Mouse (Mus musculus): ENCODE measurements around the gene Aftph.
"Not testable (repeated sequence)": the region's sequence is repeated elsewhere in the genome, so short reads cannot be mapped to it uniquely, and the experiment has no call there.

Aftph gene

DNA sequence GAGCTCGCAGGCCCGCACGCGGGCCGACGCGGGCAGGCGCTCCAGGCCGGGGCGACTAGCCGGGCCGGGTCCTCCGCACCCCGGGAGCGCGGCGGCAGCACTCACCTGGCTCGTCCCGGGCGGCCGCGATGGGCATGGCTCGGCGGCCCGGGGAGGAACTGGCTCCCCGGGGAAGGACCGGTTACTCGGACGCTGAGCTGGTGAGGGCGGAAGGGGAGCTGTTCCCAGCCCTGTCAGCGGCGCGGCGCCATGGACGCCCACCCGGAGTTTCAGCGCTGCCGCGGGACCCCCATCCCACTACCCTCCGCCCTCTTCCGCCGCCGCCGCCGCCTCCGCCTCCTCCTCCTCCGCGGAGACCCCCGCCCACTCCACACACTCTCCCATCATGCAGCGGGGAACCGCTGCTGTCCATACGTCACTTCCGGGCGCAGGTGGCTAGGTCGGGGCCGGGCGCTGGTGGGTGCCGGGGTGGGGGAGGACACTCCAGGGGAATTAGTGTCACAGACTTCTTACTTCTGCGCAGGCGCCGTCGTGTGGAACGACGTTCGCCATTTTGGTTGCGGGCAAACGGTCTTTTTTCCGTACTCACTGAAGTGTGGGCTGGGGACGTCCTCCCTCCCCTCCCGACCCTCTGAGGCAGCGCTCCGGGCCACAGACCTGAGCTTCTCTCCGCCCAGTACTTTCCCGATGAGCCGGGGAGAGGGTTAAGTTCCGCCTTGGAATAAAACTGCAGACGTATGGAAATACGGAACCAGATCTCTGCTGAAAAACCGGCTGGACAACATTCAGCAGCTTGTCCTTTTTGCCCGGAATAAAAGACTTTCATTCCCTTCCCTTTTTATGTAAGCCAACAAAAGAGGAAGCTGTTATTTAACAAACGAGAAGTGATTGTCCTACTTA lies at the start of gene Aftph:
Gene Aftph, minus strand, starts transcription at position 389 of the 900 bp plus-strand sequence.
- peak; percentile 90 to 97 for DNase-seq (ENCODE audit: low spot score in 2 of 2)

DNA sequence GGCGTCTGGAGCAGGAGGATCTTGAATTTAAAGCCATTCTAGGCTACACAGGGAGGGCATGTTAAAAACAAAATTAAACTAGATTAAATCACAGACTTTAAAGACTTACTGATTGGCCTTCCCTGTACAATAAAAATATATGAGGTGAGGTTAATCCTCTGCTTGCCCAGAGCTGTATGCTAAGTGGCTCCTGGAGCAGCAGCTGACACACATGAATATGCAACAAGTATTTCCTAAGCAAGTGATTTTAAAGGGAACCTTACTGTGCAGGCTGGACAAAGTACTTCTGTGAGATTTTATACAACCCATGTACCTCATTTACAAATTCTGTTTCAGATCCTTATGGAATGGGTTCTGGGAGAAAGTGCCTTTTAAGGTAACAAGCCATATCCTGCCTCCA lies 47.6 kb upstream of the Aftph start:
- no peak for DNase-seq (ENCODE audit: low spot score in 2 of 2)

DNA sequence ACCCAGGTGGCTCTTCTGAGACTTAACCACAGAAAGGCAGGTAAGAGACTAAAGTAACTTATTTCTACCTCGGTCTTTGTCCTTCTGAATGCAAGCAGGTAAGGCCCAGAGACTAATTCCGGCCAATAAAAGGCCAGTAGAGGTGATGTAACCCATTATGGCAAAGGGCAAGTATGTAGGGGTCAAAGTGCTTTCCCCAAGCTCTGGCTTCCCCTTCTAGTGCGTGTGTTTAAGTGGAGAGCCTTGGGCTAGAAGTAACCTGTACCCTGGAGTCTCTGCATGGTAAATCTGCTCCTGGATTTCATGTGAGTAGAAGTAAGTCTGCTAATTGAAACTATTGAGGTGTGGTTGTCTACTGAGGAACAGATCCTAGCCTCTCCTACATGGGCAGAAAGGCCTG lies 46.7 kb upstream of the Aftph start:
- no peak for DNase-seq (ENCODE audit: low spot score in 2 of 2)

DNA sequence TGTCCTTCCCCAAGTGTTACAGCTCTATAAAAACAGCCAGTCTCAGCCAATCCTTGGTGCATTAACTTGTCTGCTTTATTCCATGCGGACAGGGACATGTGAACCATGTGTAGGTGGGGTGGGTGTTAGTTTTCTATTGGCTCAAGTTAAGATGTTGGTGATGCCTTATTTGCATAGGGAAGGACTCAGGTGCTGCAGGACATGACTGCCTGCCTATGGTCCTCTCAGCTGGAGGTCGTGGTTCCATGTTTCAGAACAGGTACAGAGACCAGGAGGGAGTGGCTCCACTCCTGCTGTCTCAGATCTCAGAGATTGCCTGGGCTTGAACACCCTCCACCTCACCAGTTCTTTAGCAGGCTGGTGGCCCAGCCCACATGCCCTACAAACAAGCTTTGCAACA lies 44.8 kb upstream of the Aftph start:
- DNase-seq (ENCODE audit: low spot score in 2 of 2): no peak

DNA sequence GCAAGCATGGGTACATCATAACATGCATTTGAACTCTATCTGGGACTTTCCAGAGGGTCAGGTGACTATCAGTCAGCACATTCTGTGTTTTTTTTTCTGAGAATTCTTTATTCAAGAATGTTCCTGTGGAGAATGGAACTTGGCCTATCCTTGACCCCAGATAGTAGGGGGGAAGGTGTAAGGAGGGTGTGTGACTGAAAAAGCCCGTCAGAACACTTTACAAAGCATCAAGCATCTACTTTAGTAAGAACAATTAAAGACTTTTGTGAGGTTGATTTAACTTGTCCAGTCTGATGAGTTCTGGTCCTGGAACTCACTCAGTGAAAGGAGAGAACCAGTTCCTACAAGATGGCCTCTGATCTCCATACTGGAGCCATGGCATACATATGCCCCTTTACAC lies 43.8 kb upstream of the Aftph start:
- no peak for DNase-seq (ENCODE audit: low spot score in 2 of 2)

DNA sequence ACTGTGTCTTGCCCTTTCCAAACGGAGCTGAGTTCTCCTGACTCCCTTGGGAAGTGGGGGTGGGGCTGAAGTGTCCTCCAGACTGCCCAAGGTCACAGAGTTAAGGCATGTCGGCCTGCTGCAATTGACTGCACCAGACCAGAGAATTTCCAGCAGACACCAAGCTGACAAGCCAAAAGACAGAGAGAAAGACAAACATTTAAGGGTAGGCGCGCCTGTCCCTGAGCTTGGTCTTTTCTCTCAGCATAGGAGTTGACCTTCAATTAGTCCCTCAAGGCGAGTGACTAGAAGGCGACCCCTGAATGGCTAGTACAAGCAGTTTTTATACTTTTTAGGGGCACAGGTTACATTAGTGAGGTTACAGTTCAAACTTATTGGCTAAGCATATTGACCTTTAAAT lies 43.4 kb upstream of the Aftph start:
- no peak for DNase-seq (ENCODE audit: low spot score in 2 of 2)

GRCm38 (mm10) chr11:20783467-20783866 lies 42.1 kb upstream of the Aftph start:
- no peak for DNase-seq (ENCODE audit: low spot score in 2 of 2)

GRCm38 (mm10) chr11:20782620-20783019 lies 41.2 kb upstream of the Aftph start:
- no peak for DNase-seq (ENCODE audit: low spot score in 2 of 2)

DNA sequence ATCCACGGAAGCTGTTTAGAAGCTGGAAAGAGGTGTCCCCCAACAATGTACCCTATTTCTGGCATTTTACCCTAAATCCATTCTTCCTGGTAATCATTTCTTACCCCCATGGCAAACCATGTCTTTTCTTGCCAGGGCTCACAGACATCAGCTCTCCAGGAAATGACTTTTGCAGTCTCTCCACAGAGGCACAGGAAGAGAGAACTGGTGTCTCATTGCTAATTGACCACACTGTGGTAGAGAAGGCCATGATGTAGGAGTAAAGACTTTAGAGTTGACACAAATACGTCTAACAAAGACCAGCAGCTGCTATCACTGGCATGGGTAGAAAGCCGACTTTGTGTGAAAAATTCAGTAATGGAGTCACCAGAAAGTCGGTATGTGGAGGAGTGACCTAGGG lies 38.9 kb upstream of the Aftph start:
- no peak for DNase-seq (ENCODE audit: low spot score in 2 of 2)

DNA sequence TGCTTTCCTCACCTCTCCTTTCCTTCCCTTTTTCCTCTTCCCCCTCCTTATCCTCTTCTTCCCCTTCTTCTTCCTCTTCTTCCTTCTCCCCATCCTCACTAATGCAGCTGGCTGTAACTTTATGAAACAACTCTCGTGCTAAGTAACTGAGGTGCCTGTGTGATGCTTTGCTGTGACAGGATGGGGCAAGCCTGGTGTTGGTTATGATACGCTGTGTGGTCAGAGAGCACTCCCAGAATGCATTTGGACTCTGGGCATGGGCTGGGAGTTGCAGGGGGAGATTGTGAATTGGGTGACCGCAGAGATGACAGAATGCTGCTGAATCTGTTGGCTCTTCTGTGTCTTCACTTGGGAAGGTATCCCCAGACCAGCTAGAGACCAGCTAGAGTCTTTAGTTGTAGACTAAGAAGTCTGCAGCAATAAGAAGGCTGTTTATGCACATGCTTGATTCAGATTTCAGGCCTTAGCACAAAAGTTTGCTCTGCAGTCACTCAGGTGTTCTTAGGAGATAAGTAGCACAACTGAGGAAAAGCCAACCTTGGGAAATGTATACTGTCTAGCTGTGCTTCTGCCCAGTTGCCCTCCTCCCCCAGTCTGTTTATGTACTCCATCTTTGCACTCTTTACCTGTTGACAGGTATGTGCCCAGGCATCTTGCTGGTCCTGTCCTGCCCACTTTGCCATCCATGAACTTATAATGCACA lies 37.6 kb upstream of the Aftph start:
- no peak for DNase-seq (ENCODE audit: low spot score in 2 of 2)

DNA sequence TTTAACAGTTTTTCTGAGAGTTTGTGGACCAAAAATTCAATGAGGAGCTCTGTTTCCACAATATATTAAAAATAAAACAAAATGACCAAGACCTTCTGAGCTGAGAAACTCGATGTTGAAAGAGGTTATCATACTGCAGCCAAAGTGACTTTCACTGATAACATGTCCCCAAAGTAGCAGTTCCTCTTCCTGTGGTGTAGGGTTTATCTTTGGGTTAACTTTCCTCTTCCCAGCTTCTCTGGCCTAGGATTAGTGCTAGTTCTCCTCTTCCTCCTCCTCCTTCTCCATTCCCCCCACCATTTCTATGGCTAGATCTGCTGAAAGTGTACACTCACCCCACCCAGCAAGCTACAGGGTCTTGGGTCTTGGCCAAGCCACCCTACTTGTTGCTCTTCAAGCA lies 36.9 kb upstream of the Aftph start:
- DNase-seq (ENCODE audit: low spot score in 2 of 2): no peak

DNA sequence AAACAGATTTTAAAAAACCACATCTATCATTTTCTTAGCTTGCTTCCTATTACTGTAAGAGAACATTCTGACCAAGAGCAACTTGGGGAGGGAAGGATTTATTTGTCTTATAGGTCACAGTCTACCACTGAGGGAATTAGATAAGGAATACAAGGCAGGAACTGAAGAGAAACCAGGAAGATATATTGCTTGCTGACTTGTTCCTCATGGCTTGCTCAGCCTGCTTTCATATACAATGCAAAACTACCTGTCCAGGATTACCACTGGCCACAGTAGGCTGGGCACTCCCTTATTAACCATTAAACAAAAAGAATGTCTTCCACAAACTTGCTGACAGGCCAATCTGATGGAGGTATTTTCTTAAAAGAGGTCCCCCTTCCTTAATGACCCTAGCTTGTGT lies 35.3 kb upstream of the Aftph start:
- no peak for DNase-seq (ENCODE audit: low spot score in 2 of 2)

- no peak for DNase-seq (ENCODE audit: low spot score in 2 of 2)
These were observed 31.3 kb upstream of the Aftph start for GRCm38 (mm10) chr11:20772642-20773041.

GRCm38 (mm10) chr11:20771827-20772226 lies 30.4 kb upstream of the Aftph start:
- DNase-seq (ENCODE audit: low spot score in 2 of 2): not testable (repeated sequence)

DNA sequence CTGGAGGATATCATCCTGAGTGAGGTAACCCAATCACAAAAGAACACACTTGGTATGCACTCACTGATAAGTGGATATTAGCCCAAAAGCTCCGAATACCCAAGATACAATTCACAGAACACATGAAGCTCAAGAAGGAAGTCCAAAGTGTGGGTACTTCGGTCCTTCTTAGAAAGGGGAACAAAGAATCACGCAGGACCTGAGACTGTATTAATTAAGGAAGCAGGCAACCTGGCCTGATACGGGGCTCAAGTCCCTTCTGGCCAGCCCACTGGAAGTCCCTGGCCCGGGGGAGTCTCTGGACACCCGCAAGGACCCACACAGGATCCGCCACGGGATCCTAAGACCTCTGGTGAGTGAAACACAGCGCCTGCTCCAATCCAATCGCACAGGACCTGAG lies 20.6 kb upstream of the Aftph start:
- DNase-seq (ENCODE audit: low spot score in 2 of 2): not testable (repeated sequence)

DNA sequence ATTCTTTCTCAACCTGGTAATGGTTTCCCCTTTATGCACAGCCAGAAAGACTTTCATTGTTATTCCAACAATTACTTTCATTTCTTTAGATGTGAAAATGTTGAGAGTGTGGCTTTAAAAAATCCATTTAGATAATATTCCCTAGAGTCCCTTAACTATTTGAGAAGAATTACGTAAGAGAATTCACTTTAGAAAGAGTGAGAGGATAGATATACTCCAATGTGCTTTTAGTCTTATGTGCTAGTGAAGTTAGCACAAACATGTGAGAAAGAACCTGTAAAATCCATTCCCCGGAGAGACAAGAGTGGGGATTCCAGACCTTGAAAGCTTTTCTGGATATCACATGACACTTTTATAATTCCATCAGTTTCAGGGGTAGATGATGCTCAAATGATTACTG lies 9.2 kb upstream of the Aftph start:
- no peak for DNase-seq (ENCODE audit: low spot score in 2 of 2)

GRCm38 (mm10) chr11:20743353-20743752 lies 2.0 kb upstream of the Aftph start:
- no peak for DNase-seq (ENCODE audit: low spot score in 2 of 2)

- peak; percentile 28 for DNase-seq (ENCODE audit: low spot score in 2 of 2)
These were observed 1.0 kb upstream of the Aftph start for GRCm38 (mm10) chr11:20742361-20742897.

DNA sequence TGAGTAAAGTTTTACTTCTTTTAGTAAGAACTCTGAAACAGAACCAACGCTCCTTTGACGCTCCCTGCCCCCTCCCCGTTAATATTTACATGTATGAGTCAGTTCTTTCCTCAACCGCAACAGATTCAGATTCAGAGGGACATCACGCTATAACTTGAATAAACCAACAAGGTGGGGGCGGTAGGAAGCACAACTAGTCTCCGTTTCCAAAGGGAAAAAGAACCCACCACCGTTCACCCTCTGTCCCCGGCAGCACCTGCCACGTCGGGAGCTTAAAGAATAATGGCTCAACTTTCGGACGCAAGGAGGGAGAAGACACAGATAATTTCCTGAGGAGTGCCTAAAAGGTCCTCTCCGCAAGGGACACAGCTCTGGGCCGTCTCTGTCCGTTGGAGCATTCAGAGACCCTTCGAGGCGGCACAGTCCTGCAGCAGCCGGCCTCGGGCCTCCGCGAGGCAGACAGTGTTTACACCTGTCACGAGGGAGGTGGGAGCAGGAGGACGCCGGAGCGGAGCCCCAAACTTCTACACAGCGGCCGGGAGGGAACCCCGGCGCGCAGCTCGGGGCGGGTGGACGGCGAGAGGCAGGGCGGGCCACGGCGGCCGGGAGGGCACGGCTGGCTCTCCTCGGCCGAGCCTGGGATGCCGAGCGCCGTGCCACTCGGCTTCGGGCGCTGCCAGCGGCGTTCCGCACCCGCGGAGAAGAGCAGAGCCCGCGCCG lies 748 bp downstream of the Aftph start:
- peak; percentile 30 to 35 for DNase-seq (ENCODE audit: low spot score in 2 of 2)

DNA sequence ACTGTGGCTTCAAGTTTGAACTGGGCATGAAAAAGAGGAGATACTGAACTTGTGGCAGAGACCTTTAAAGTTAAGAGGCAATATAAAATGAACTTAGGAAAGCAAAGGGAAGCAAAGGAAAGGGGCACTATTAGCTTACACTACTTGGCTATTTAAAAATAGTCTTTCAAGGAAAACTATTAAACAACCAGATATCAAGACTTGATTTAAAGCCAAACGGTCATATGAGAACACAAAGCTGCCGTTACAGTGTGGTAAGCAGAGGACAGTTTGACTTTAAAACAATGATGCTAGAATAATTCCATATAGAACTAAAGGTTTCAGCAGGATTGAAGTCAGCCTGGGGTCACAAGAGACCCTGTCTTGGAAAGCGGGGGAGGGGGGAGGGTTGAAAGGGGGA lies 7.3 kb downstream of the Aftph start:
- no peak for DNase-seq (ENCODE audit: low spot score in 2 of 2)

- no peak for DNase-seq (ENCODE audit: low spot score in 2 of 2)
These were observed 7.8 kb downstream of the Aftph start for GRCm38 (mm10) chr11:20733486-20734030.

DNA sequence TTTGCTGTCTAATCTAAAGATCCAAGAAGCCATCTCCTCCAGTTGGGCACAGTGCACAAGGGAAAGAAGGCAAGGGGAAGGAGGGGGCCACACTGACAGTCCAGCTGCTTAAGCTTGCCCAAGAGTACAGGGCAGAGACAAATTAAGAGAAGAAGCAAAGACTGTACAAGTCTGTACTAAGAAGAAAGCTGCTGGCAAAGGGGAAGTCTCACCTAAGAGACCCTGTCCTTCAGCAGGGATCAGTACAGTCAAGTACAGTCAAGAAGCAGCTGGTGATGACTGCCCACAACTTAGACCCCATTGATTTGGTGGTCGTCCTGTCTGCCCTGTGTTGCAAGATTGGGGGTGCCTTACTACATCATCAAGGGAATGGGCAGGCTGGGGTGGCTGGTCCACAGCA lies 12.0 kb downstream of the Aftph start:
- no peak for DNase-seq (ENCODE audit: low spot score in 2 of 2)
